Mouse (Mus musculus) left cerebral cortex, adult 11 months (tissue): ENCODE measurements around the gene Cdk18.
"Not testable (repeated sequence)": the region's sequence is repeated elsewhere in the genome, so short reads cannot be mapped to it uniquely, and the experiment has no call there.

Experiments
- DNase-seq: peaks from one replicate; pipeline ENCODE4 v3.0.0; 2022; ENCODE audit warnings: low spot score

Gene Cdk18

DNA sequence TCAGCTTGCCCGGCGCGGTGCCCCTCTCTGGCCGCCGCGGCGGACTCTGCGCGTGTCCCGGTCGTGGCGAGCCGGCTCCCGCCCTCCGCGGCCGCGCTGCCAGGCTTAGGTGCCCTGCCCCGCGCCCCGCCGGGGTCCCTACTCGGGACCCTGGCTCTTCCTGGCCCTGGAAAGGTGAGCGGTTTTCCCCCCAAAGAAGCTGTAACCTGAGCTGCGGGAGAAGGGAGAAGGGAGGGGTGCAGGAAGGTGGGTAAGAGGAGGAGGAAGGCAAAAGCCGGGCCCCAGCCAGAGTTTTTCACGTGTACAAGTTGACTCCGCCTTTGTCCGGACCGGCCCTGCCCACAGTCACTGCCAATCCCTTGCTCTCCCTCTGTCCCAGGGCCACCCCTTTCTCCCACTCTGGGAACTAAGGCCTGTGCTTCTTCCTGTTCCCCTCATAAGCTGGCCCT, at the start of gene Cdk18:
Cdk18 (minus strand) TSS at position 269 of the 449 bp plus-strand sequence.
- DNase-seq = no peak

DNA sequence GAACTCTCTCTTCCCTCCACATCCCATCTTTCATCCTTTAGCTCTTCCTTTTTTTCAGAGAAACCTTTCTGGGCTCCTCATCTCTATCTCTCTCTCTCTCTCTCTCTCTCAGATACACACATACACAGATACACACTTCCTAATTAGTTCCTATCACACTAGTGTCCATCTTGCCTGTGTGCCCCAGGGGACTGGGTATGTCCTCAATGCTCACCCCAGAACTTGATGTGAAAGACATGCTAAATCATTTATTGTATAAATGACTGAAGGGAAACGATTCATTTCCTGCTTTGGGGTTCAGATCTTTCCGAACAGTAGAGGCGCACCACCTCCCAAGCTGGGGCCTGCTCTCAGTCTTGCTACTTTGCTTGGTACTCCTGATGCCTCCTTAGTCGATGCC, 49.7 kb upstream of the Cdk18 start:
- DNase-seq = no peak

DNA sequence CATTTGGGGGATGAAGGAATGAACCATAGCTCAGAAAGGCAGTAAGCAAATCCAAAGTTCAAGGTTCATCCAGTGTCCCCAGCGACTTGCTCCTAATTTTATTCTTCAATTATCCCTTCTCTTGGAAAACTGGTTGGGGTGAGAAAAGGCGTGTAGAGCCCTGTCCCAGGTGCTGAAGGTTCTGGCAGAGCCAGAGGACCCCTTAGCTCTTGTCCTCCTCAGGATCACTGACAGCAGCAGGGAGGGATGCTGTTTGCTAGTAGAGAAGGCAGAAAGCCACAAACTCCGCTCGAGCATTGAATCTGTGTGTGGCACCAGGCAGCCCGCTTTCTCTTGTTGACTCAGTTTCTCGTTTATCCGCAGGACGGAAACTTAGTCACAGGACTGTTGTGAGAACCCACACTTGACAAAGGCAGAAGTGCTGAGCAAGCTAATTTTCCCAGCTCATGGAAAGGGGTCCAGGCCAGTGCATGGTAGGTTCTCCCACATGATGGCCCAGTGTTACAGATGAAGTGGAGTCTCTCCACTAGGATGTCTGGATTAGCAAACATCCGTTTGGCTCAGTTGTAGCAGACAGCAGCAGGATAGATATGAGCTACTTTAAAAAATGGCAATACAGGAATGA, 49.1 kb upstream of the Cdk18 start:
- no peak for DNase-seq

DNA sequence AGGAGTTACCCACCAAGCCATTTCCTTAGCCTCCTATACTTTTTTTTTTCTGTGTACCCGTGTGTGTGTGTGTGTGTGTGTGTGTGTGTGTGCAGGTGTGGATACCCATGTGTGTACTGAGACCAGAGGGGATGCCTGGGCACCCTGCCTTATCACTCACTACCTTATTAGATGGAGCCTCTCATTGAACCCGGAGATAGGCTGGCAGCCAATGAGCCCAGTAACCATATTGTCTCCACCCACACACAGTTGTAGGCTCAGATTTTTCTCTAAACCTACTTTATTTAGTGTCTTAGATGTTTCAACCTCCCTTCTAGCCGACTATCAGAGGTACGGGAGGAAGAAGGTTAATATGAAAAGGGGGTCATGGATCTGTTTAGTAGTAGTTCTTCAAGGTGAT, 46.8 kb upstream of the Cdk18 start:
- no peak for DNase-seq

DNA sequence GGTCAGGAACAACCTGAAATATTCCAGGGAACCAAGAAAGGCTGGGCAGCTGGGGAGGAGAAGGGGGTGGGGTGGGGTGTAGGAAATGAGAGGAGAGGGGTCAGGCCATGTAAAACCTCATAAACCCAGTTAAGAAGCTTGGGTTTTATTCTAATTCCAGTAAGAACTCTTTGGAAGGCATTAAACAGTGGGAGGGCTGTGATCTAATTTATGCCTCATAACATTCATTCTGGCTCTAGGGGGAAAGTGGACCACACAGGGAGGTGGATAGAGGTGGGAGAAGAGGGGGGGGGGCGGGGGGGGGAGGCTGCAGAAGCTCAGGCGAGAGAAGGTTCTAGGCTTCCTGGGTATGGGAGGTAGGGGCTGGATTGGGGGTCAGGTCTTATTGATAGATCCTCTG, 32.1 kb upstream of the Cdk18 start:
- DNase-seq = no peak

DNA sequence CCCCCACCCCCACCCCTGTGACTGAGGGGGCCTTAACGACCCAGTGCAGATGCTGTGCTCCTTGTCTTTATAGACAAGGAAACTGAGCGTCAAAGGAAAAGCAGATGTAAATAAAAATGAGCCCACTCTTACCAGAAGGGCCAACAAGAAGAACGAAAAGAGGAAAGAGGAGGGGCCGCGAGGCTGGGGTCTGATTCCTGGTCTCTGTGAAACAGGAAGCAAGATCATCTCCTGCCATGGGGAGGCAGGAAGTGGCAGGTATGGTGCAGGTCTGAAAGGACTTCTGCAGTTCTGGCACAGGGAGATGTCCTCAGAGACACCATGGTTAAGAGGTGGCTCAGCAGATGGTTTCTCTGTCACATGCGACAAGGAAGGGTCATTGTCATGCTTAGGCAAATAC, 31.2 kb upstream of the Cdk18 start:
- DNase-seq = no peak

DNA sequence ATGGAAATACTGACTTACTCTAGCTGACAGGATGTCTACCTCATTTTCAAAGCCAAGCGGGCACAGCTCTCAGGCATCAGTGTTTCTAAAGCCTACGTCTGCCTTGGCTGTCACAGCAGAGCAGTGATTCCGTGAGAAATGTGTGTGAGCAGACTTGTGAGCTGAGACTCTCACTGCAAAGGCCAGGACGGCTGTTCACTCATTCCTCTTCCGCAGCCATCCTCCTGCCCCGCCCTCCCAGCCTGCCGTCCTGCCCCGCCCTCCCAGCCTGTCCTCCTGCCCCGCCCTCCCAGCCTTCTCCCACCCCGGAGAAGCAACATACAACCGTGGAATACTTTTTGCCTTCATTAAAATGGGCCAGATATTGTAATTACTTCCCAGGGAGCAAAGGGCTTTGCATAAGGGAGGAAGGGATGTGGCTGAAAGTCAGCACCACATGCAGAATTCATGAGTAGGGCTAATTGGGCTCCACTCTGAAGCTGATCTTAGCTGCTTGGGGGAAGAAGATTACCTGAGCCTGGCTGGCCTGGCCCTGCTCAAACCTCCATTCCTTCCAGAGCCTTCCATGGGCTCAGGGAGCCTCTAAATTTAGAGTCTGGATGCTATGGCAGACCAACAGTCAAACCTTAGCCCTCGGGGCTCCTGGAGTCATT, 28.8 kb upstream of the Cdk18 start:
- no peak for DNase-seq

DNA sequence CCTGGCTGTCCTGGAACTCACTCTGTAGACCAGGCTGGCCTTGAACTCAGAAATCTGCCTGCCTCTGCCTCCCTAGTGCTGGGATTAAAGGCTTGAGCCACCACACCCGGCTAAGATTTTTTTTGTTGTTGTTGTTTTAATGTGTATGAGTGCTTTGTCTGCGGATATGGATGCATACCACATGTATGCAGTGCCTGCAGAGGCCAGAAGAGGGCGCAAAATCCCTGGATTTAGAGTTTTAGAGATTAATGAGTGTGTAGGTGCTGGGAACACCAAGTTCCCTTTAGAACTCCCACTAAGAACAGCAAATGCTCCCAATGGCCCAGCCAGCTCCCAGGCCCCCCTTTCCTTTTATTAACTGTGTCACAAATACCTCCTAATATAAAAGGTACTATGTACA, 26.4 kb upstream of the Cdk18 start:
- DNase-seq = no peak

DNA sequence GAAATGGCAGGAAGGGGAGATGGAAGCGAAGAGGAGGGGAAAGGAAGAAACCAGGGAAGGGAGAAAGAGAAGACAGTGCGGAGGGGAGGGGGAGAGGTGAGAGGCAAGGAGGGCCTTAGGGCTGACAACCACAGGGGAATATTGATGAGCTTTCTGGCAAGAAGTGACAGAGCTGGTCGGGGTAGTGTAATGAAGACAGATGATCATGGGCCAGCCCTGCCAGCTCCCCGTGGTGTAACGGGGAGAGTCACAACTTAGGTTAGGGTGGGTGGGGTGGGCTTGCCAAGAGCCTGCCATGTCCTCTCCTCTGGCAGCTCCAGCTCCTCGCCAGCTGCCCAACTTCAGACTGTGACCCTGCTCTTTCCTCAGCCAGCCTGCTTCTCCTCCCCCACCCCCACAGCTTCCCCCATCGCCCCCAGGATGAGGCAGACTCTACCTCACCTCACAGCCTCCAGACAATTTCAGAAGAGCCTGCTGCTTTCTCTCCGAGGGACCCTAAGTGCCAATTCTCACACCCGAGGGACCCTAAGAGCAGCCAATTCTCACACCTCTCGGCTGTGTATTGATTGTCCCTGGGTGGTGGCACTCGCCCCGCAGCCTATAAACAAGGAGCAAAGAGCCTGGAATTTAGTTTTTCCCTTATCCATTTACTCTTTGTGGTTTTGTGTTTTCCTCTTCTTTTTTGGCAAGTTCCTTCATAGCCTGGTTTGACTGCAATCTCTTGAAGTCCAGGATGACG, 25.5 kb upstream of the Cdk18 start:
- no peak for DNase-seq

DNA sequence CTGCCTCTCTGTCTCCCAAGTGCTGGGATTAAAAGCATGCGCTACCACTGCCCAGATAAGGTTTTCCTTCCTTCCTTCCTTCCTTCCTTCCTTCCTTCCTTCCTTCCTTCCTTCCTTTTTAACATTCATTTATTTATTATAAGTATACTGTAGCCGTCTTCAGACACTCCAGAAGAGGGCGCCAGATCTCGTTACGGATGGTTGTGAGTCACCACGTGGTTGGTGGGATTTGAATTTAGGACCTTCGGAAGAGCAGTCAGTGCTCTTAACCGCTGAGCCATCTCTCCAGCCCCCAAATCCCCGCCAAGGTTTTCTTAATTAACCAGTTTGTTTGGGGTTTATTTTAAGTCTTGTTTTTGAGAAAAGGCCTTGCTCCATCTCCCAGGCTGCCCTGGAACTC, 23.1 kb upstream of the Cdk18 start:
- not testable (repeated sequence) for DNase-seq

DNA sequence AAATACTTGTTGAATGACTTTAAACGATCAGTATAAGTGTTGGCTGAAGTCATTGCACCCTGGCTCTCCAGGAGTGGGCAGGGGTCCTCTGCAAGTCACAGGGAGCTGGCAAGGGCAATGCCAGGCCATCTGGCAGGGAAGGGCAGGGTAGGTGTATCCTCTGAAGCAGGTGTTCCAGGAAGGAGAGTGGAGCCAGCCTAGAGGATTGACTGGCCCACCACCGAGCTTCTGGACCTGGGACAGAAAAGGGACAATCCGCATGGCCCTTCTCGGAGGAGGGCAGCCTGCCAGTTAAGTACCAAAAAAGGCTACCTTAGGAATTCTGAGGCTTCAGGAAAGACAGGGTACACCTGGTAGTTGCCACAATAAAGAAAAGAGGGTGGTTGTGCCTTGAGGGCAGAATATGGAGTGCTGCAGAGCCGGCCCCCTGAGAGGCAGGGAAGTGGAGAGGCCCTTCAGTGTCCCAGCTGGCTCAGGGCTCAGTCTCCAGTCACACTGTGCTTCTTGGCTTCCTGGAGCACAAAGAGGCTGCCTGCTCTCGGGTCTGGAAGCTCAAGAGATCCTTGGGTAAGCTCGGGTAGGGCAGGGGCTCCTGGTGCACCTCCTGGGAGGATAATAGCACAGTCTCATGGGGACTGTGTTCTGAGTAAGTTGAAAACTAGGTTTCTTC, 21.9 kb upstream of the Cdk18 start:
- no peak for DNase-seq

DNA sequence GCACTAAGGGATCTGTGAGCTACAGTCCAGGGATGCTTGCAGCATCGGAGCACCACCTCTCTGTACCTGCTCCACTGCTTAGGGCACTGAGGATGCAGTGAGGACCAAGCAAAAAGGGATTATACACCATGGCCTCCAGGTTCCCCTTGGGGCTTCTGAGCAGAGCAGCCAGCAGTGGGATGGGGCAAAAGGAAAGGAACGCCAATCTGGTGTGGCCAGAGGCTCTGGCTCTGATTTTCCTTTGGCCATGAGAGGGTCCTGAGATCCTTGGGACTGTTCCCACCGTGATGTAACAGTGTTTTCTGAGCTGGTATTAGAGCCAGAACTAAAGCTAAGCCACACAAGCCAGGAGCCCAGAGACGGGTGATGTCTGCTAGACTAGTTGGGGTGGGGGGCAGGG, 20.2 kb upstream of the Cdk18 start:
- DNase-seq = no peak

DNA sequence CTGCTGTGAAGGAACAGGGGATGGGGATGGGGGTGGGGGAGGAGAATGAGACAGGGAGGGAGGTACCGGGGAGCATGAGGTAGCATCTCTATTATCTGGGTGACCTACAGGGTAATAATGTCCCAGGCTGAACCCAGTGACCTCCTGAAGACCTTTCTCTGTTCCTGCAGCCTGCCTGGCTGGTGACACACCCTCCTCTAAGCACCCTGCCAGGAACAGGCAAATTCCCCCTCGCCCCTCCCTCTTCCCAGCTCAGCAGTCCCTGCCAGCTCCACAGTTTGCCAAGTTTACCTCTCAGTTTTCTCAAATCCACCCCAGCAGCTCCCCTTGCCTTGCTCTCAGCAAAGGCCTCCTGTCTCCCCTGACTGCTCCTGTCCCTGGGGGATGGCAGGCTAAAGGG, 19.3 kb upstream of the Cdk18 start:
- no peak for DNase-seq

DNA sequence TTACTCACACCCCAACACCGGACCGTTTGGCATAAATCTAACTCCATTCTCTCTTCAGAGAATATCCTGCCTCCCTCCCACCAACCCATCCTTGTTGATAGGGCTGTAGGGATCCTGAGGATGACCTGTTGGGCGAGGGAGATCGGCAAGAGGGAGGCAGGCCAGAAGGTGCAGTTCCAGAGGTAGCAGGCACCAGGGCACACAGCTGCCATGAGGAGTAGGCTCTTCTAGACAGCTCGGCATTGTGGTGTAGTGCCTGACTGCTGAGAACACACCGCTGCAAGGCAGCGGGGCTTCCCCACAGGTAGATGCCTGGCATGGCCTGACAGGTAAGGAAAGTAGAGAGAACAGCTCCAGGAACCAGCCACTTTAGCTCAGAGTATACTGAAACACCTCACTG, 18.3 kb upstream of the Cdk18 start:
- DNase-seq = no peak

DNA sequence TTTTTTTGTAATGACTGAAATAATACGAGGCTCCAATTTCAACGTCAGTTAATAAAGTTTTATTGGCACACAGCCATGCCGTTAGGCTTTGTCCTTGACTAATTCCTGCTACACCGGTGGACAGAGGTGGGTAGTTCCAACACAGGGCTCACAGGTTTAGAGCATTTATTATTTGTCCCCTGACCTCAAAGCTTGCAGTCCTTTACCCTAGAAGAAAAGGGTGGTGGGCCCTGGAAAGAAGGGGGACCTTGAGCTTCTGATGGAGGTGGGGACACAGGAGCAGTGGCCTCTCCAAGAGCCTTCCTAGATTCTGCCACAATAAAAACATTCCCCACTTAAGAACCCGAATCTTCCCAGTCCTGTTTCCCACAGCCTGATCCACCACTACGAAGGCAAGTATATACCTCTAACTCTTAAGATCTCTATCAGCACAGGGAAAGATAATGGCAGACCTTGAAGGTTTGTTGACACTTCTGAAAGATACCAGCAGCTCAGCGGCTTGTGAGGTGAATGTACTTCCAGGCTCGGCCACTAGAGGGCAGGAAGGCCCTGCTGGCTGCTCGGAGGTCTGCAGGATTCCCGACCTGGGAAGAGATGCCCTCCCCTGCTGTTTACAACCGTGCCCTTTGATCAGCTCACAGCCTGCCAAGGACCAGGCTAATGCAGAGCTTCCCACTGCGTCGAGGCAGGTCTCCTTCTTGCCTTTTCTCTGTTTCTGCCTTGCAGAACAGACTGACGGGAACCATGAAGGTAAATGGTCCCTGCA, 17.7 kb upstream of the Cdk18 start:
- DNase-seq = peak; percentile 70

DNA sequence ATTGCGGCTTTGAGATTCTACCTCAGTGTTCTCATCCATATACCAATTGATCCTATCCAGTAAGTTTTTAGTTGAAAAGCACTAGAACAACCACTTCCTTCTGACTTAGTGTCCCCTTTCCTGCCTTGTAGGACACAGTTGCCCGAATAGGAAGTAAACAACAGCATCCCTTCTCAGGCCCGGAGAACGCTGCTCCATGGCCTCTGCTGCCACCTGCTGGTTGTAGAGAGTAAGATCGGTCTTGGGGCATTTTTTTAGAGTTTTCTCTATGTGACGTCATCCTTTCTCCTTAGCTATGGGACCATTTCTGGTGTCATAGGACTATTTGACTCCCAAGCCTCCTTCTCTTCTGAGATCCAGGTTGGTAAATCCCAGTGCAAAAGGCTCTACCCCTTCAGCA, 16.3 kb upstream of the Cdk18 start:
- DNase-seq = peak; percentile 67

DNA sequence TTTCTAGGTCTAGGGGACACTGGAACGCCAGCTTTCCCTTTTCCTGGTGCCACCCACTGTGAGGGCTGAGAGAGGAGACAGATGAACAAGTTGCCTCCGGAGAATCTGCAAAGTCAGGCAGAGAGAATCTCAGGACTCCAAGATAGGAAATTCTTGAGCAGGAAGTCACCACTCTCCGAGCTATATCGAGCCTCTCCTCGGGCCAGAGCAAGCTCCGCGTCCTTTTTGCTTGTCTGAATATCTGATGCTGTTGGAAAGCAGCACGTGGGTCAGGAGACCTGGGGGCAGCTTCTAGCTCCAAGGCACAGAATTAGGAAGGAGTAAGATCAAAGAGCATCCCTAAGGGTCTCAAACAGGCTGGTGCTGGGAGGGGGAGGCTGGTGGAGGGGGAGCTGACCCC, 14.2 kb upstream of the Cdk18 start:
- no peak for DNase-seq

DNA sequence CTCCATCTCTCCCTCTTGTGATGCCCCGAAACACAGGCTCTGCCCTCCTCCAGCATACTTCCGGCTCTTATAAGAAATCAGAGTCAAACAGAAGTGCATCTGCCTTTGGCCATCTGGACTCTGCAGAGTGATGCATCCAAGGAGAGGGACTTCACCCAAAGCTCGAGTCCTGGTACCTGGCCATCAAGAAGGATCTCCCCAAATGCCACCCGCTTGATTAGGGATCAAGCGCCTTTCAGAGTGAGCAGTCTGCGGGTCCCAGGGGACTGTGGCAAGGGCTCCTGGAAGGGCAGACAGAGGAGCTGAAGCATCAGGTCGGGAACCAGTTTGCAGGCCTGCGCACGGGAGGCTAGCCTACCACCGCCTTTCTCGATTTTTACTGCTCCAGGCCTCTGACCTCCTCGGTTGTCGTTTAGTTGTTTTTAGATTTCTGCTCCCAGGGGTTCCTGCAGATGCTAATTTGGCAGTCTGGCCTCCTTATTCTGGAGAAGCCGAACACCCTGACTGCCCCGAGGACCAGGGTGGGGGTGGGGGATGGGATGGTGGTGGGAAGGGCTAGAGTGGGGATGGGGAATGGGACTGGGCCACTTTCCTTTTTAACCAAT, 13.7 kb upstream of the Cdk18 start:
- DNase-seq = no peak

DNA sequence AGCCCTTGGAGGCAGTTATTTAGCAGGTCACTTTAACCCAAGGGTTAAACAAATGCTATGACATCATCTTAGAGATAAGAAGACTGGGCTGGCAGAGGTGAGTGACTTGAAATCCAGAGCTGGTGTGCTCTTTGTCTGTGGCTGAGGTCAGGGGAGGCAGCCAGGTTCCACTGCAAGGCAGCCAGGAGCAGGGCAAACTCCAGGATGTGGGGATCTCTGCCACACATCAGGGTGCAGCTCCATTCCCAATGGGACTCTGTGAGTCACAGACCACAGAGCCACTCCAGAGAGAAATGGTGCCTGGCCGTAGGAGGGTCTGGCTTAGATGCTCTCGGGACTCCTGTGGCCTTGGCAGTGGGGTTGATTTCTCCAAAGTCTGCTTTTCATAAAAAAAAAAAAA, 12.4 kb upstream of the Cdk18 start:
- no peak for DNase-seq

DNA sequence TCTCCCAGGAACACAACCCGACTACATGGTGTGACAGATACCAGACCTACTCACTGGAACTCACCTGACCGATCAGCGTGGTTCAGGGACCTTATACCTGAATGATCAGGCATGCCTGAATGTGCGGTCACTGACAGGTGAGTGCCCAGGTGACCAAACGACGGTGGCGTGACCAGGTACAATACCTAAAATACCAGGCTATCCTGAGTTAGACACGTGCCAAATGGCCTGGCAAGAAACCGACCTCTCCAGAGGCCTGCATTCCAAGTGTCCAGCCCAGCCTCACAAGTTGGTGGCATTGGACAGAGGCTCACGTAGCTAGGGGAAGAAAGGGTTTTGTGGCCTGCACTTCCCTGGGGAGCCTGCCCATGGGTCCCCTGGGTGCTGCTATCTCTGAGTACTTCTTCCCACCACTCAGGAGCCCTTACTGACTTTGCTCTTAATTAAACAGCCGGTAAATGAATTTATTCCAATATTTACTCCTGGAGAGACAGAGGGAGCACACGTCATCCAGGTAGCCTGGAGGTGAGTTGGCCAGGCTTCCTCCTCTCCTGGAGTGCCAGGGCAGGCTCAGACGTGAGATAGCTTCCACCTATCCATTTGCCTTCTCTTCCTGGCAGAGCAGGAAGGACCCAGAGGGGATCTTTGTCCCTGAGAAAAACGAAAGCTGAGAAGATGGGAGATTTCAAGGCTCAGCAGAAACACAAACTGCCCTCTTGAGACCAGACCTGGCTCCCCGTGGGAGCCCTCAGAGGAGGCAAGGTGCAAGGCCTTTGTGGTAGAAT, 11.5 kb upstream of the Cdk18 start:
- DNase-seq = no peak

DNA sequence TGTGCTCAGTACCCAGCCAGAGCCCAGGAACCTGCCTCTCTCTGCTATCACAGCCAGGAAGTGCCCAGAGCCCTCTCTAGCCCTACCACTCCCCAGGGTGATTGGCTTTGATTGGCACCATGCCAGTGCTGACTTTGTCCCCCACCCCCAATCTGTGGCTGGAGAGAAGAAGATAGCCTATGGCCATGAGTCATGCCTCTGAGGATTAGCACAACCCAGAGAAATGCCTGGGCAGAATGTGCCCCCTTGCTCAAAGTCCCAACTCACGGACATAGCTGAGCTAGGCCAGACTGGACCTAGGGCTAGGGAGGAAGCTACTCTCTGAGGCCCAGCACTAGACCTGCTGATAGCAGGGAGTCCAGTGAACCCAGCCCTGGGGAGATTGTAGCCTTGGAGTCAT, 10.7 kb upstream of the Cdk18 start:
- DNase-seq = no peak
